Mouse (Mus musculus) urinary bladder, adult 2 months (tissue): ENCODE data around the gene Prickle1. TPM values are rescaled to one million over a fixed set of nuclear protein-coding genes. Genes with fewer than 3 reads are reported as not detected.

Experiments used
- DNase-seq: peaks from one replicate; pipeline ENCODE4 v3.0.0; 2022; ENCODE audit warnings: low spot score
- polyA plus RNA-seq: library from polyadenylated mRNA; depleted of rRNA; stranded (reverse); fragments of >200 nt; gene quantifications from 2 replicates; pipeline ENCODE4 v1.2.3, GENCODE M21; 2012; rRNA removed

Gene Prickle1
- polyA plus RNA-seq, result 16.3 and 22.2 TPM in 2 replicates

- DNase-seq, result peak; percentile 79
Measured at GRCm38 (mm10) chr15:93595746-93596145, at the start of gene Prickle1. TSS of gene Prickle1 (minus strand) at chr15:93595891.

DNA sequence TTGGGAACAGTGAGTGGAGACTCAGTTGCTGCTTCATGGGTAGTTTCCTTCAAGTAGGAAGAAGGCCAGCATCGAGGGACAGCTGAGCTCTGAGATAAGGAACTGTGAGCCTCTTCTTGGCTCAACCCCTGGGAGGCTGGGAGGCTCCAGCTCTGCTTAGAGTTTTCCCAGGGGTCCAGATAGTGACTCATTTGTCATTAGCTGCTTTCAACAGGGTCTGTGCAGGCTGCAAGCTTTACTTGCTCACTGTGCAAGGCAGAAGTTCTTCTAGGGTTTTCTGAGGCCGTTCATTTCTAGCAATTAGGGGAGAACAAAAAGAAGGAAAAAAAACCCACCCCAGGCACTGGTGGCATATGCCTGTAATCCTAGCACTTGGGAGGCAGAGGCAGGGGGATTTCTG is 44.5 kb upstream of the Prickle1 start:
- DNase-seq, result no peak

DNA sequence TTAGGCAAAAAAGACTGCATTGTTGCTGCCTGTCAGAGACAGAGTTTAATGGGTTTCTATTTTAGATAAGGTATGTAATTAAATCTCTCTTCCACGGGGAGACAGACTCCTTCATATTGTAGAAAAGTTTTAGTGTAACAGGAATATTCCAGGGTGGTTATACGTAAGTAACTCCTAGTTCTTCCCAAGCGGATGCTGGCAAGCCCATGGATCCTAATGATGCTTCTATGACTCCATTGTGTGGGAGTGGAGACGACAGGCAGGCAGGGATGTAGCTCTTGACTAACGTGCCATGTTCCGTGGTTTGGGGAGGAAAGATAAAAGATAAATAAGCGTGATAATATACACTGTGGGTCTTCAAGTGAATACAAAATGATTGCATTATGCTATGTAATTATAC is 41.3 kb upstream of the Prickle1 start:
- no peak for DNase-seq

GRCm38 (mm10) chr15:93635603-93636002 is 39.9 kb upstream of the Prickle1 start:
- no peak for DNase-seq

- no peak for DNase-seq
Measured at GRCm38 (mm10) chr15:93634536-93634935, 38.8 kb upstream of the Prickle1 start.

GRCm38 (mm10) chr15:93630001-93630541 is 34.4 kb upstream of the Prickle1 start:
- no peak for DNase-seq

DNA sequence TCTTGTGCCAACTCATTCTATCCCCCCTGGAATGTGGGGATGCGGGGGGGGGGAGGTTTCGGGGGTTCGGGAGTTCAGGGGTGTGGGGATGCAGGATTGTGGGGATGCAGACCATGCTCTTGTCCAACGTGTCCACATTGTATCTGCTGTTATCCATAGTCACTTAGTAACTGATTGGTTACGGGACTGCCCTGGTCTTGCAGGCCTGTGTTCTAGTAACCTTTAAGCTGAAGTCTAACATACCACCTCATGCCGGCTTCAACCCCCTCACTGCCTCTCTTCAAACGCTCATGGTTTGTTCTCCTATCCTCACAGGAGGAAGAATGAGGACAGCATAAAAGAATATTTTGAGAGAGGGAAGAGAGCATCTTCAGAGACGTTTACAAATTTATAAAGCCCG is 33.5 kb upstream of the Prickle1 start:
- no peak for DNase-seq

GRCm38 (mm10) chr15:93627836-93628797 is 32.4 kb upstream of the Prickle1 start:
- DNase-seq, result no peak

DNA sequence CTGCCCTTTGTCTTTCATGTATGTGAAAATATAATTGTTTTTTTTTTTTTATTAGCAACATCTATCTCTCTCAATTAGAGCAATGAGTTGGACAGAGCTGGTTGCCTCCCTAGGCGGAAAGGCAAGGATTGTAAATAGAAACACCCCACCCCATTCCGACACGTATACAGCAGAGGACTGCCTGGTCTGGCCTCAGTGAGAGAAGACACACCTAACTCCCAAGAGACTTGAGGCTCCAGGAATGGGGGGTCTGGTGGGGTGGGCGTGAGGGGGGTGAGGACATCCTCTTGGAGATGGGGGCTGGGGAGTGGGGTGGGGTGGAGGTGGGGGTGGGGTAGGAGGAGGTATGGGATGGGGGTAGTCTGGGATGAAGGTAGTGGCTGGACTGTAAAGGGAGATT is 23.9 kb upstream of the Prickle1 start:
- no peak for DNase-seq

- no peak for DNase-seq
Measured at GRCm38 (mm10) chr15:93618442-93619150, 22.9 kb upstream of the Prickle1 start.

DNA sequence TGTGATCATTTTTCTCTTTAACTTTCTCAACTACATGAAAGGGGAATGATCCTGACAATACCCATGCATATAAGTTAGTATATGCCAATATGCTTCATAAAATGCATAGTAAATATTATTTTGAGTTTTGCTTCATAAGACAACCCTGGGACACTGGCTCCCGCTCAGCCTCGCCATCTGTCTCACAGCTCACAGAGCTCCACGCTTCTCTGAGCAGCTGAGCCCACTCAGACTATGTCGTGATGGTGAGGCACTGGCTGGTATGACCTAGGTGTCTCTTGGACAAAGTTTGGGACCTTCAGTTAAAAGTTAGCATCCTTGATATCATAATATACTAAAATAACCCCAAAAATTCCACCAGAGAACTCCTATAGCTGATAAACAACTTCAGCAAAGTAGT is 20.6 kb upstream of the Prickle1 start:
- no peak for DNase-seq

DNA sequence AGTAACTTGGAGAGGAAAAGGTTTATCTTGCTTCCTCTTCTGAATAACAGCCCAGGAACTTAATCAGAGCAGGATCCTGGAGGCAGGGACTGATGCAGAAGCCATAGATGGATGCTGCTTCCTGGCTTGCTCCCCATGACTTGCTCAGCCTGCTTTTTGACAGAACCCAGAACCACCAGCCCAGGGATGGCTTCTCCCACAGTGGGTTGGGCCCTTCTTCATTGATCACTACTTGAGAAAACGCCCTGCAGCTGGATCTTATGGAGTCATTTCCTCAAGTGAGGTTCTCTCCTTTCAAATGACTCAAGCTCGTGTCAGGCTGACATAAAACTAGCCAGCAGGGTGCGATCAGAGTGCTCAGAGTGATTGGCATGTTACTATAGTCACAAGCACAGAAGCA is 19.3 kb upstream of the Prickle1 start:
- no peak for DNase-seq

DNA sequence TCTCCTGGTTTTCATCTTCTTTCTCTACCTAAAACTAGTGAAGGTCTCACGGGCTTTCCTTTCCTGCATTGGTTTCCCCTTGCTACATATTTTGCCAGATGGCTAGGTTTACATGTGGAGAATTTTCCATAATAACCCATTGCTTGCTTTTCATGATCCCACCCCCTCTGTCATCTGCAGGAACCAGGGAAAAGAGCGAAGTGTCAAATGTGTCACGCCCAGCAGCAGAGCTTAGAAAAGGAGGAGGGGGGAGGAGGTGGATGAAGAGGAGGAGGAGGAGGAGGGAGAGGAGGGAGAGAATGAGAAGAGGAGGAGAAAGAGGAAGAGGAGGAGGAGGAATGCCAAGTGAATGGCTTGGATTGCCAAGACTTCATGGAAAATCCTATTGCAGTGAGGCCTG is 17.9 kb upstream of the Prickle1 start:
- no peak for DNase-seq

DNA sequence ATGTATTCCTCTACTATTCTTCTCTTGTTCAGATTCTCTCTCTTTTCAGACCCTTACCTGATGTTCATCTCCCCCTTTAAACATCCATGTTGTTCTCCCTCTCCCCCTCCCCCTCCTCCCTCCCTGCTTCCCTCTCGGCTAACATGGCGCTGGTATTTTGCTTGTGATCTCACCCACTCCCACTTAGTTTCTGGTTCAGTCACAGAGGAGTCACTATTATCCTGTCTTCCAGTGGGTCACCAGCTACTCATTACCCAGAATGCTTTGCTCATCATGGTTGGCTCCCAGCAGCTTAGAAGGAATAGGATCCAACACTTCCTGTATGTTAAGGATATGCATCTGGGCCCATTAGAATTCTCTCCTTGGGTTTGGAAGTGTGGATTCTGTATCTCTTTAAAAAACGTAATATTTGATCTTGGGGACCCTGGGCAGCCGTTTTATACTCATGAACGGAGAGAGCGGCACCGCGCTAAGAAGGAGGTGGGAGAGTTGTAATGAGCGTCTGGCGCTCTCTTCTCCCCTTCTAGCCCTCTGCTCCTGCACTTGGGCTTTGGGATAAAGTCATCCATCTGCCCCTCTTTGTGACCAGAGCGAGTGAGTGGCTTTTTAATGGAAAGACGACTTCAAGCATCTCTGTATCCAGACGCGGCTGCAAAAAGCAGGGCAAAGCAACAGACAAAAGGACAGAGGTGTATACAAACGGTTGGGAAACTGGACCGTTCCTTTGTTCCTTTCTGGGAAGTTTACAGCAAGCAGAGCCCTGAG is 16.0 kb upstream of the Prickle1 start:
- DNase-seq, result no peak

- DNase-seq, result no peak
Measured at GRCm38 (mm10) chr15:93610721-93611201, 15.1 kb upstream of the Prickle1 start.

GRCm38 (mm10) chr15:93610288-93610687 is 14.6 kb upstream of the Prickle1 start:
- no peak for DNase-seq

DNA sequence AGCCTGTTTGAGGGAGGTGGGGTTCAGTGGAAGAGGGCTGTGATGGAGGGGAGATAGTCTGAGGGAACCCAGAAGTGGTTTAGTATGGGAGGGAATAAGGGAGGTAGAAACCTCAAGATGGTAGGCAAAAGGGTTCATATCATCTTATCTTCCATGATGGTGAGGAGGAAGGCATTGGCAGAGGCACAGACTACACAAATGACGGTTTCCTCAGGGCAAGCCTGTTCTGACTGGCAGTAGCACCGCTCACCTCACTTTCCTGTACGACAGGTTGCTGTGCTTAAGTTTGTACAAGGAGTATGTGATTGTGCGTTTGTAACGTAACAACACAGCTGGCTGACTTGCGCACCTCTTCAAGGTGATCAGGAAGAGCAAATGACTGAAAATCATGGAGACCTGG is 7.2 kb upstream of the Prickle1 start:
- DNase-seq, result no peak

DNA sequence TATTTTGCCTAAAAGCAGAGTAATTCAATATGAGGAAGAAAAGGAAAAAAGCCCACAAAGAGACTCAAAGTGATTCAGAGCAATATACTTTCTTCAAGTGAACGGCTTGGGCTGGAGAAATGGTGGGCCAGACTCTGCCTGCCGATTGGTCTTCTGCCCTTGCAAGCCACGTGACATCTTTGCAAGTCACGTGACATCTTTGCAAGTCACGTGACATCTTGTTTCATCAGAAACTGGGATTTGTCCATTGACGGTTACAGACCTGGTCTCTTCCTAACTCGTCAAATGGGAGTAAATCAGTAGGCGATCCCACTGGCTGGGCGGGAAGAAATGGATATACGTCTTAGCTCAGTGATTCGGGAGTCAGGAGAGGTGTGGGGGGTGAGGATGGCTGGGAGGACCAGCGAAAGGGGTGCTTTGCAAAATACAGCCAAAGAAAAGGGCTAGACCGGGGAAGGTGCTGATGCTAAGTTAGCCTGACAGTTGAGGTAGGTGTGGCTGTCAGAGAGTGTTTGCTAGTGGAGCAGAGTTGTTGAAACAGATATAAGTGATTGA is 5.8 kb upstream of the Prickle1 start:
- no peak for DNase-seq

DNA sequence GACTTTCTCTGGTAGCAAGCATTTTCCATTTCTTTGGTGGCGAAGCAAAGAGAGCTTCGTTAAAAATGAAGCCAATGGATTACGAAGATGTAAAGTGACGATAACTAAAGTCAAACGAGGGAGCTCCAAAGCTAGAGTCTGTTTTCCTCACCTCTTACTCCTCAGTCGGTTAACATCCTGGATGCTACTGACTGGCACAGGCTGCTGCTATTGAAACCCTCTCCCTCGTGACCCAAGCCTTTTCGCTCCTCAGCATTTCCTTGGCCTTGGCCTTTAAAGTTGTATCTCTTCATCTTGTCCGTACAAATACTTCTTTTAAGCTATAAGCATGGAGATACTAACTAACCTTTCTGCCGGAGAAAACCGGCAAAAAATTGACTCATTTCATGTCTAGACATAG is 1.3 kb upstream of the Prickle1 start:
- DNase-seq, result no peak

GRCm38 (mm10) chr15:93596285-93596684 is 594 bp upstream of the Prickle1 start:
- DNase-seq, result peak; percentile 33
